Mouse (Mus musculus) liver, postnatal 0 days (tissue): ENCODE data around the gene Wdr82.

Experiments
- CTCF ChIP-seq: sonication (generic); IDR thresholded peaks from 2 replicates; pipeline ENCODE4 v1.5.1; 2016; ENCODE audit warnings: antibody characterized with exemption, low read depth
- EP300 ChIP-seq: IDR thresholded peaks from 2 replicates; pipeline ENCODE4 v1.6.1; 2016; ENCODE audit warnings: antibody characterized with exemption, low read depth, mild to moderate bottlenecking

DNA sequence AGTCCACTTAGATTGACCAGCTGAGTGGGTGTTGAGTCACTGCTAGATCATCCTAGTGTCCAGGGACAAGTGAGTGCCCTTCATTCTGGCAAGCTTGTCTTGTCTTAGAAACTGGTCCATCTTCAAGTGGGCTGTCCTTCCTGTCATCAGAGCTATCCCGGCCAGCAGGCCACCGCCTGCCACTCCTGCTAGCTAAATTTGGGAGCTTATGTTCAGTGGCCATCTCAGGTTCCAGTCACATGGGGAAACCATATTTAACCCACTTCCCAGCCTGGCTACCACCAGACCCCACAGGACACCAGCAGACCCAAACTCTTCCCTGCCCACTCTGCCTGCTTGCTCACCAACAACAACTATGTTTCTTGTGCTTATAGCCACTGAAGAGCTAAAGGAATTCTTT is 35.8 kb downstream of the Wdr82 start:
- no peak for TF ChIP-seq CTCF
- no peak for TF ChIP-seq EP300
